Mouse (Mus musculus): ENCODE data around the gene Mnat1.
"Not testable (repeated sequence)": the region's sequence is repeated elsewhere in the genome, so short reads cannot be mapped to it uniquely, and the experiment has no call there.

The Mnat1 gene

GRCm38 (mm10) chr12:73147236-73147635 is 23.7 kb downstream of the Mnat1 start:
- DNase-seq (ENCODE audit: low read depth, low spot score) = no peak

GRCm38 (mm10) chr12:73151038-73151437 is 27.5 kb downstream of the Mnat1 start:
- not testable (repeated sequence) for DNase-seq (ENCODE audit: low read depth, low spot score)

- no peak for DNase-seq (ENCODE audit: low read depth, low spot score)
Observed at GRCm38 (mm10) chr12:73154150-73154549, 30.6 kb downstream of the Mnat1 start.

GRCm38 (mm10) chr12:73160341-73160740 is 36.8 kb downstream of the Mnat1 start:
- DNase-seq (ENCODE audit: low read depth, low spot score) = no peak

GRCm38 (mm10) chr12:73162408-73163181 is 39.1 kb downstream of the Mnat1 start:
- no peak for DNase-seq (ENCODE audit: low read depth, low spot score)

GRCm38 (mm10) chr12:73170794-73171193 is 47.3 kb downstream of the Mnat1 start:
- DNase-seq (ENCODE audit: low read depth, low spot score) = no peak

- DNase-seq (ENCODE audit: low read depth, low spot score) = no peak
Observed at GRCm38 (mm10) chr12:73183896-73184295, 60.4 kb downstream of the Mnat1 start.

- no peak for DNase-seq (ENCODE audit: low read depth, low spot score)
Observed at GRCm38 (mm10) chr12:73197363-73197762, 73.8 kb downstream of the Mnat1 start.

- no peak for DNase-seq (ENCODE audit: low read depth, low spot score)
Observed at GRCm38 (mm10) chr12:73198451-73198850, 74.9 kb downstream of the Mnat1 start.

GRCm38 (mm10) chr12:73199375-73199774 is 75.9 kb downstream of the Mnat1 start:
- DNase-seq (ENCODE audit: low read depth, low spot score) = no peak

GRCm38 (mm10) chr12:73201587-73201986 is 78.1 kb downstream of the Mnat1 start:
- no peak for DNase-seq (ENCODE audit: low read depth, low spot score)

- no peak for DNase-seq (ENCODE audit: low read depth, low spot score)
Observed at GRCm38 (mm10) chr12:73205710-73206649, 82.5 kb downstream of the Mnat1 start.

- no peak for DNase-seq (ENCODE audit: low read depth, low spot score)
Observed at GRCm38 (mm10) chr12:73207008-73207407, 83.5 kb downstream of the Mnat1 start.

- DNase-seq (ENCODE audit: low read depth, low spot score) = no peak
Observed at GRCm38 (mm10) chr12:73207461-73207860, 83.9 kb downstream of the Mnat1 start.

GRCm38 (mm10) chr12:73208518-73208917 is 85.0 kb downstream of the Mnat1 start:
- no peak for DNase-seq (ENCODE audit: low read depth, low spot score)

GRCm38 (mm10) chr12:73209117-73209516 is 85.6 kb downstream of the Mnat1 start:
- DNase-seq (ENCODE audit: low read depth, low spot score) = no peak

- no peak for DNase-seq (ENCODE audit: low read depth, low spot score)
Observed at GRCm38 (mm10) chr12:73210454-73210853, 86.9 kb downstream of the Mnat1 start.

GRCm38 (mm10) chr12:73215773-73216172 is 92.3 kb downstream of the Mnat1 start:
- DNase-seq (ENCODE audit: low read depth, low spot score) = no peak

- no peak for DNase-seq (ENCODE audit: low read depth, low spot score)
Observed at GRCm38 (mm10) chr12:73218632-73219031, 95.1 kb downstream of the Mnat1 start.

GRCm38 (mm10) chr12:73221235-73221634 is 97.7 kb downstream of the Mnat1 start:
- DNase-seq (ENCODE audit: low read depth, low spot score) = no peak

- DNase-seq (ENCODE audit: low read depth, low spot score) = no peak
Observed at GRCm38 (mm10) chr12:73223872-73224271, 100.4 kb downstream of the Mnat1 start.

GRCm38 (mm10) chr12:73228427-73228826 is 104.9 kb downstream of the Mnat1 start:
- no peak for DNase-seq (ENCODE audit: low read depth, low spot score)

GRCm38 (mm10) chr12:73230196-73230595 is 106.7 kb downstream of the Mnat1 start:
- no peak for DNase-seq (ENCODE audit: low read depth, low spot score)

Data from retina, postnatal 7 days (tissue).